Comparison of ENCODE assay signal across 8 mouse cellular contexts in genomic region chr16:13330221-13330659, GRCm38 (mm10).
A peak's percentile ranks its signal among the peaks of the same experiment; 100 is the strongest.
DNase-seq lines count a peak whose midpoint lies in the region; ATAC-seq lines count a peak whose summit lies in the region.

No protein-coding gene starts in this region.

- ATAC-seq in inflammation-experienced regulatory T-cells, adult 6 months = no peak

- DNase-seq in adrenal gland, postnatal 36 days = peak; percentile 22 to 43
- no peak for DNase-seq in adrenal gland, adult (ENCODE audit: inconsistent age in 2 of 2, low spot score in 1 of 2)
- DNase-seq in retina, postnatal 1 day = peak; percentile 64
- DNase-seq in retina, embryonic 14.5 days (ENCODE audit: low spot score) = no peak
- DNase-seq in liver = peak; percentile 12
- no peak for DNase-seq in layer of hippocampus, postnatal 14 days (ENCODE audit: low spot score in 2 of 2)
- no peak for DNase-seq in frontal cortex, postnatal 10 days (ENCODE audit: low spot score in 2 of 2)

Comparison
In these comparisons a context has a peak if more than half of its experiments do, and no peak if none do; other contexts are left out.
1. DNase-seq: peak in adrenal gland, postnatal 36 days (2 of 2), retina, postnatal 1 day (single experiment) and liver (single experiment); none in adrenal gland, adult (0 of 2), retina, embryonic 14.5 days (single experiment), layer of hippocampus, postnatal 14 days (0 of 2) and frontal cortex, postnatal 10 days (0 of 2).